Mouse (Mus musculus) cortical plate, adult 2 months (tissue): ENCODE data around the gene Gpr137. TPM values are rescaled to one million over a fixed set of nuclear protein-coding genes. Genes with fewer than 3 reads are reported as not detected.

Experiments used
- H3K27ac ChIP-seq: fragments of 200-500 bp; 2 replicates; pipeline ENCODE4 v1.5.1; 2012; ENCODE audit warnings: low read length, control low read depth, inconsistent platforms; ENCODE audit not compliant: insufficient read depth
- H3K4me1 ChIP-seq: fragments of 200-500 bp; 2 replicates; pipeline ENCODE4 v1.6.1; 2011; ENCODE audit warnings: low read length; ENCODE audit not compliant: control insufficient read depth, insufficient read depth
- H3K4me3 ChIP-seq: fragments of 200-500 bp; 2 replicates; pipeline ENCODE4 v1.5.1; 2011; ENCODE audit warnings: mild to moderate bottlenecking, low read length, control low read depth; ENCODE audit not compliant: insufficient read depth
- CTCF ChIP-seq: fragments of 200-500 bp; IDR thresholded peaks from 2 replicates; pipeline ENCODE4 v1.5.1; 2011; ENCODE audit warnings: mild to moderate bottlenecking, control low read depth, low read length; ENCODE audit not compliant: insufficient read depth; ENCODE audit errors: extremely low read depth
- POLR2A ChIP-seq: fragments of 200-500 bp; IDR thresholded peaks from 2 replicates; pipeline ENCODE4 v1.6.1; 2011; ENCODE audit warnings: mild to moderate bottlenecking, low read length, control low read depth; ENCODE audit not compliant: insufficient read depth; ENCODE audit errors: extremely low read depth
- polyA plus RNA-seq: library from polyadenylated mRNA; depleted of rRNA; stranded (reverse); fragments of >200 nt; gene quantifications from 2 replicates; pipeline ENCODE4 v1.2.3, GENCODE M21; 2012

The Gpr137 gene
- polyA plus RNA-seq, 1 experiment: 117 TPM

GRCm38 (mm10) chr19:6955424-6955823, 13.1 kb upstream of the Gpr137 start:
- Histone ChIP-seq H3K4me3 (no peak overlapping the region), H3K27ac (no peak overlapping the region), H3K4me1 (peaks cover 2% of the 10 kb centered on the region; the same call in 1 of the 2 replicates)
- TF ChIP-seq CTCF: no peak
- no peak for TF ChIP-seq POLR2A

DNA sequence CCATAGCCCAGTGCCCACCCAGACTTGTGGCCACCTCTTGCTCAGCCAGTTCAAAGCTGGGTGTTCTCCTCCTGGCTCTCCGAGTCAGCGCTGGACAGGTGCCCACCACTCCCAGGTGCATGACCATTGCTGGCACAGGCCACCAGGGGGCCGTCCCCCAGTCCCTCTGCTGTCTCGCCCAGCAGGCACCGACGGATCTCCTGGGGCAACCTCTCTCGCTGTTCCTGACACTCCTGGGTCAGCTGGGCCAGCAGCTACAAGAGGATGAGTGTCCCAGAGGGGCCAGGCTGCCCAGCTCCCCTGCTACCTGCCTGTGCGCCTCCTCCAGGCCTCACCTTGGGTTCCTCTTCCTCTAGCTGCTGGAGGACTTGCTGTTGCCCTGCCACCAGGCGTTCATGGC, 11.8 kb upstream of the Gpr137 start:
- TF ChIP-seq CTCF: no peak
- no peak for TF ChIP-seq POLR2A
- Histone ChIP-seq H3K4me1 (peaks cover 2% of the 10 kb centered on the region; the same call in 1 of the 2 replicates), H3K4me3 (no peak overlapping the region), H3K27ac (no peak overlapping the region)

DNA sequence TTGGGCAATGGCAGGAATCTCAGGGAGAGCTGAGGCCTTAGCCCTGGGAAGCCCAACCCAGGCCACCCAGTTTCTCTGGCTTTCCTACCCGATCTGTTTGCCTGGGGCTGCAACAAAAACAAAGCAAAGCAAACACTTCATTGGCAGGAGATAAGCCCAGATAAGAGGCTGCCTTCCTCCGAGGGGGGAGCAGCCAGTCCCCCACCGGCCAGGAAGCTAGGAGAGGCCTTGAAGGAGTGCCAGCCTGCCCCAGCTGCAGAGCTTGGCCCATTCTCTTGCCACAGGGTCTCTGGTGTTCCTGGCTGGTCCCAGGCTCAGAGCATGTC, 10.4 kb upstream of the Gpr137 start:
- Histone ChIP-seq H3K27ac (peak overlapping the region; percentile 76), H3K4me3 (peak overlapping the region; percentile 66), H3K4me1 (peaks cover 2% of the 10 kb centered on the region; the same call in 1 of the 2 replicates)
- TF ChIP-seq CTCF: no peak
- no peak for TF ChIP-seq POLR2A

DNA sequence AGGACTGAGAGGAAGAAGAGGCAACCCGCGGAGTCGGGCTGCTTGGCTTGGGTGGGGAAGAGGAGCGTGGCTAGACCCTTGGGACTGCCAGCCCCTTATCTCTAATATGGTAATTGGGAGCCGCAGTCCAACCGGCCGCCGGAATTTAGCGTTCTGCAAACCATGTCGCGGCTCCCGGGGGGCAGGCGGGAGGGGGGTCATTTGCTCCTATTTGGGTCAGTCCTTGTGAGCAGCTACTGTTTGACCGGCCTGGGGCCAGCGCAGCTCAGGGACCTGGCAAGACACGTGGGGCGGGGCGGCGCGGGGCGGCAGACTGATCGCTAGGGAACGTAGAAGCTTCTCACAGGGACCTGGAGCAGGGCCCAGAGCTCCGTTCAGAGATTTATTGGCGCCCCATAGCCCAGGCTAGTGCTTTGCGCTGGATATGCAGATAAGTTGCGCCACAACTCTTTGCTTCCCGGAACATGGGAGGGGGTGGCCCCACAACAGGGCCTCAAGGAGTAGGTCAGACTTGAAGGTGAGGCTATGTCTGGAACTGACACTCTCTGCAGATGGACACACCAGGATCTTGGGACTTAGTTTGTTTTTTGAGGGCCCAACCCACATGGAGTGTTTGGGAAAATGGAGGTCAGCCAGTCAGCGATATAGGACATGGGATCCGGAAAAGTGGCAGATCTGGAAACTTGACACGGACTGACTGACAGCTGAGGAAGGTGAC, 9.9 kb upstream of the Gpr137 start:
- peak overlapping the region; percentile 66 for H3K4me3 ChIP-seq
- H3K27ac ChIP-seq: peak overlapping the region; percentile 76
- TF ChIP-seq CTCF (no peak), POLR2A (no peak)
- peaks cover 2% of the 10 kb centered on the region; the same call in 1 of the 2 replicates for H3K4me1 ChIP-seq

DNA sequence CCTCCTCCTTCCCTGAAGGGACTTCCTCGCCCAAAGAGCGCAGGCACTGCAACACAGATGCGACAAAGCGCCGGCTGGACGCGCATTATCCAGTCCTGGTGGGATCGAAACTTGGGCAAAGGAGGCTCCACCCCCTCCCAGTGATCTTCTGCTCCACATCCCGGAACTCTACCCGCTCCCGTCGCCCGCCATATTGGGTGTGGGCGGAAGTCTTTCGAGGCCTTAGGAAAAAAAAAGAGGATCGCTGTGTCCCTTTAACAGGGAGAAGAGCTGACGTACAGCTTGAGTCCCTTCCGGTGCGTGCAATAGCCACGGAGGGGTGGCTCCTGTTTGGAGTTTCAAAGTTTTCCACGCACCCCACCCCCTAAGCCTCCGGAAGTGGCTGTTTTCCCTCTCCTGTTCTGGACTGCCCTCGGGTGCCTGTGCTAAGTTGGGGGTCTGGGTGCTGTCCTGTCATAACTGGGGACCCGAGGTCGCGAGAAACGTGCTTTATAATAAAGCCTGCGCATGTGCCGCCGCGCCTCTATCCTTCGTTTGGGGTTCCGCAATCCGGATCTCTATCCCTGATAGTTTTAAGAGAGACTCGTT, 9.2 kb upstream of the Gpr137 start:
- Histone ChIP-seq H3K4me1 (peaks cover 2% of the 10 kb centered on the region; the same call in 1 of the 2 replicates), H3K4me3 (peak overlapping the region; percentile 66), H3K27ac (peak overlapping the region; percentile 76)
- TF ChIP-seq POLR2A (peak; percentile 69), CTCF (no peak)

DNA sequence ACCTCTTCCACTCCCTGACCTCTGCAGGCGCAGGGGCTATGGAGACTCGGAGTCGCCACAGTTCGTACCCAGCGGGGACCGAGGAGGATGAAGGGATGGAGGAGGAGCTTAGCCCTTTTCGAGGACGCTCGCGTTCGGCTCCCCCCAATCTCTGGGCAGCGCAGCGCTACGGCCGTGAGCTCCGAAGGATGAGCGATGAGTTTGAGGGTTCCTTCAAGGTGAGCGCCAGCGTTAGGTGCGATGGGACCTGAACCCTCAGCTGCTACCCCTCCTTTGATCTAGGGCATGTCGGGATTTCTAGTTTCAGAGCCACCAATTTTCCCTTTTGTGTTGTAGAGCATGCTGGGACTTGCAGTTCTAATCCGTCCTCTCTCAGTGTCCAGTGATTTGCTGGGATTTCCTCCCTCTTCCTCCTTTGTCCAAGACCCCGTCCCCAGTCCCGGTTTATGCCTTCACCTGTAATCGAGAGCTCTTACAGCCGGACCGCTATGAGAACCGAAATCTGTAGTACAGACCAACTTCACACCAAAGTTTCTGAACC, 8.4 kb upstream of the Gpr137 start:
- peak overlapping the region; percentile 72 for H3K27ac ChIP-seq
- peak overlapping the region; percentile 66 for H3K4me3 ChIP-seq
- peaks cover 2% of the 10 kb centered on the region; the same call in 1 of the 2 replicates for H3K4me1 ChIP-seq
- TF ChIP-seq POLR2A (peak; percentile 78; the same call in 1 of the 2 replicates), CTCF (no peak)

- H3K27ac ChIP-seq: no peak overlapping the region
- H3K4me1 ChIP-seq: peaks cover 2% of the 10 kb centered on the region; the same call in 1 of the 2 replicates
- peak overlapping the region; percentile 66; the same call in 1 of the 2 replicates for H3K4me3 ChIP-seq
- TF ChIP-seq POLR2A (no peak), CTCF (no peak)
Measured at GRCm38 (mm10) chr19:6949951-6950350, 7.7 kb upstream of the Gpr137 start.

- Histone ChIP-seq H3K4me1 (peaks cover 2% of the 10 kb centered on the region; the same call in 1 of the 2 replicates), H3K27ac (no peak overlapping the region), H3K4me3 (no peak overlapping the region)
- TF ChIP-seq CTCF: no peak
- TF ChIP-seq POLR2A: 0 out of 2 replicates have a peak, but pooled peaks have one; percentile 3
Measured at GRCm38 (mm10) chr19:6949532-6949931, 7.3 kb upstream of the Gpr137 start.

DNA sequence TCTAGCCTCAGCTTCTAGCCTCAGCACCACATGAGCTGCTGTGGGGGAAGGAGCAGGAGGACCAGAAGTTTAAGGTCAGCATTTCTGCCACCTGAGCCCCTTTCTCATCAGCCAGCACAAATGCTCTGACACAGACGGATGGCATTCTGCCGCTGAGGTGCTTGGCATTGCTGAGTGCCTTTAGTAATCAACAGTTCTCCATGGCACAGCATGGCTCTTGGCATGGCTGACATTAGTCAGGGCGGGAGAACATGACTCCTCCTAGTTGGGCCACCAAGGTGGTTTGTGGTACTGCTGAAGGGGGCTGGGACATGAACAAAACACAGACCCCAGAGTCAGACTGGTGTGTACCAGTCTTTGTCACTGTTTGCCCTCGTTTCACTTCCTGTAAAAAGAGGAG, 5.9 kb upstream of the Gpr137 start:
- H3K4me1 ChIP-seq: peaks cover 2% of the 10 kb centered on the region; the same call in 1 of the 2 replicates
- no peak overlapping the region for H3K27ac ChIP-seq
- TF ChIP-seq POLR2A (no peak), CTCF (no peak)
- no peak overlapping the region for H3K4me3 ChIP-seq

DNA sequence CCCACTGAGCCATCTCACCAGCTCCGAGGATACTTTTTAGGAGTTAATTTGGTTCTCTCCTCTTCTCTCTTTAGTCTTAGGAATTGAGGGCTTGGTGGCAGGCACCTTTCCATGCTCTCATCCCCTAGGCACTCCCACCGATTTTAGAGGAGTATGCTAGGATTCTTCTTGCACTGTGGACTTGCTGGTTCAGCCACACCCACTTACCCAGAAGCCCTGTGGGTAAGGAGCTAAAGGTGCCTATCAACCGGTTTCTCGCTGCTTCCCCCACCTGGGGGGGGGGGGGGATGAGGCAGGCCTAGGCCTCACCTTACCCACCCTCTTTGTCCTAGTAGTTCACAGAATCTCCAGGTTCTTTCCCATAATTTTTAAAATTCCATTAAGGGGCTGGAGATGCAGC, 5.5 kb upstream of the Gpr137 start:
- H3K4me1 ChIP-seq: peaks cover 2% of the 10 kb centered on the region; the same call in 1 of the 2 replicates
- TF ChIP-seq POLR2A (no peak), CTCF (no peak)
- H3K4me3 ChIP-seq: no peak overlapping the region
- no peak overlapping the region for H3K27ac ChIP-seq
